Mouse (Mus musculus): Measurements from ENCODE around the gene Lrrc32. TPM values are rescaled to one million over a fixed set of nuclear protein-coding genes. Genes with fewer than 3 reads are reported as not detected.

Gene Lrrc32
- total and polyA plus RNA-seq, 3 experiments = 2.3 to 23.7 (median 5.3) TPM

DNA sequence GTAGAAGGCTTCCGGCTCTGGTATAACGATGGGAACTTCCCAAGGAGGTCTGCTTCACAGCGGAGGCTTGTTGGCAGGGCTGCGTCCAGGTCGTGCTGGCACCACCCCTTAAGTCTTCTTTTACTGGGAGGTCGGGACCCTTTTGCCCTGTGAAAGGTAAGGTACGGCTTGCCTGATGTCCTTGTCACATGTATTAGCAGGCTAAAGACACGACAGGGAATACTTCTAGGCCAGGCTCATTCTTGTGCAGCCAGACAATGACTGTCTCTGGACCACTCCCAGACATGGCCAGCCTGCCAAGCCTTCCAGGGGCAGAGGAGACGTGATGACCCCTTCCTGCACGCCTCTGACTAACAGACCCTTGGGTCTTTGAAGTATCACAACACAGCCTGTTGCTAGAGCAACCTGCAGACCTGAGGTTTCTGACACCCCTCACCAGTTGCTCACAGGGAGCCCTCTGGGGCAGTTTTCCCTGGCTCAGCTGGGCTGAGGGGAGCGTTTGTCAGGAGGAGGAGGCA lies 54.8 kb downstream of the Lrrc32 start:
- Histone ChIP-seq H3K36me3 (replicated peaks in 1 of 2; ENCODE audit: control insufficient read depth in 1 of 2, insufficient read depth in 1 of 2, low read length in 1 of 2) (no peaks in the 10 kb centered on the region), H3K9me3 (replicated peaks; ENCODE audit: low read length) (no peaks in the 10 kb centered on the region), H3K4me3 (replicated peaks in 1 of 3; ENCODE audit: low read depth in 2 of 3, low read length in 2 of 3, poor library complexity in 1 of 3) (no peak overlapping the region), H3K27ac (ENCODE audit: insufficient read depth, low read depth) (no peak overlapping the region), H3K79me2 (replicated peaks; ENCODE audit: control insufficient read depth, extremely low read depth, insufficient read depth, poor library complexity, severe bottlenecking) (no peaks in the 10 kb centered on the region), H3K4me2 (ENCODE audit: insufficient read depth, low read depth, poor library complexity, severe bottlenecking) (no peak overlapping the region), H3K27me3 (replicated peaks) (no peaks in the 10 kb centered on the region), H3K9ac (ENCODE audit: insufficient read depth, low read depth) (no peak overlapping the region), H3K4me1 (ENCODE audit: control insufficient read depth in 1 of 2, insufficient read depth in 2 of 2) (0 out of 4 replicates have a peak, but pooled peaks cover 0 to 7% of the 10 kb centered on the region in 2 experiments)
- DNase-seq (ENCODE audit: extremely low read depth) = no peak
- TF ChIP-seq SIN3A (IDR thresholded peaks at IDR 0.05; ENCODE audit: low read length) (no peak), KAT2A (IDR thresholded peaks at IDR 0.05; ENCODE audit: insufficient replicate concordance, low read length) (no peak), PAX5 (IDR thresholded peaks at IDR 0.05; ENCODE audit: low read length) (no peak), MAZ (IDR thresholded peaks at IDR 0.05; ENCODE audit: low read depth, low read length) (no peak), CHD1 (IDR thresholded peaks at IDR 0.05; ENCODE audit: low read depth, low read length) (no peak), ETS1 (conservative IDR thresholded peaks at IDR 0.05; ENCODE audit: low read depth, low read length) (no peak), CHD2 (IDR thresholded peaks at IDR 0.05; ENCODE audit: low read length) (no peak), ZKSCAN1 (IDR thresholded peaks at IDR 0.05; ENCODE audit: borderline replicate concordance, low read depth, low read length) (no peak)
- dilution Hi-C loops (cut with MboI; ENCODE audit: extremely low pct_ligation_motif_present, extremely low pct_unique_long_range_greater_than_20kb, low sequenced_read_pairs) (no loop called here), in situ Hi-C loops (cut with MboI; ENCODE audit: low pct_ligation_motif_present, low pct_unique_long_range_greater_than_20kb, low sequenced_read_pairs) (no loop called here)

DNA sequence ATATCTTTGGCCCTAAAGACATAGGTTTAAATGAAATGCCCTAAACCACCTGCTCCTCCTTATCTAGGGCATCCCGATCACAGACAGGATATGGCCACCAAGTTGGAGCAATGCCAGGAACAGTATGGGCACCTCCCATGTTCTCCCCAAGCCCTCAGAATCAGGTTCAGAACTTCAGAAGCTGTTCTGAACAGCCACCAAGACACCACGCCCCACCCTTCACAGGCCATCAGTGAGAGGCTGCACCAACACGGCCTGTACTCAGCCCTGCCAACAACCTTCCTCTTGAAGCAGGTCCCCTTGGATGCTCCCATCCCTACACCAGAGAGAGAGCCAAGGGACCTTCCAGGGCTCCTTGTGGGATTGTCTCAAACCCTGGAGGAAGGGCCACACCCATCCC lies 55.5 kb downstream of the Lrrc32 start:
- no peak overlapping the region for H3K4me3 ChIP-seq (replicated peaks in 1 of 3; ENCODE audit: low read depth in 2 of 3, low read length in 2 of 3, poor library complexity in 1 of 3)
- dilution Hi-C loops (cut with MboI; ENCODE audit: extremely low pct_ligation_motif_present, extremely low pct_unique_long_range_greater_than_20kb, low sequenced_read_pairs) = no loop called here
- no peak for DNase-seq (ENCODE audit: extremely low read depth)
- no peak overlapping the region for H3K4me2 ChIP-seq (ENCODE audit: insufficient read depth, low read depth, poor library complexity, severe bottlenecking)
- no peak for TF ChIP-seq GABPA (IDR thresholded peaks at IDR 0.05; ENCODE audit: insufficient replicate concordance, low read depth, low read length)
- TF ChIP-seq TCF12 (IDR thresholded peaks at IDR 0.05; ENCODE audit: low read depth, low read length) = no peak
- no peak for TF ChIP-seq NRF1 (IDR thresholded peaks at IDR 0.05; ENCODE audit: low read depth, low read length)
- TF ChIP-seq MAZ (IDR thresholded peaks at IDR 0.05; ENCODE audit: low read depth, low read length) = no peak
- no peak for TF ChIP-seq CHD1 (IDR thresholded peaks at IDR 0.05; ENCODE audit: low read depth, low read length)
- no peak for TF ChIP-seq MYC (IDR thresholded peaks at IDR 0.05; ENCODE audit: low read depth, low read length)
- no peak for TF ChIP-seq MEF2A (IDR thresholded peaks at IDR 0.05; ENCODE audit: borderline replicate concordance, low read depth, low read length)
- TF ChIP-seq SIN3A (IDR thresholded peaks at IDR 0.05; ENCODE audit: low read length) = no peak
- TF ChIP-seq POLR2AphosphoS2 (IDR thresholded peaks at IDR 0.05; ENCODE audit: low read depth, low read length) = no peak
- TF ChIP-seq USF1 (IDR thresholded peaks at IDR 0.05; ENCODE audit: low read depth, low read length) = no peak
- TF ChIP-seq ZMIZ1 (IDR thresholded peaks at IDR 0.05; ENCODE audit: low read depth, low read length) = no peak
- no peak for TF ChIP-seq CTCF (conservative IDR thresholded peaks at IDR 0.05 in 1 of 2, IDR thresholded peaks at IDR 0.05 in 1 of 2; ENCODE audit: low read depth in 2 of 2, low read length in 2 of 2)
- TF ChIP-seq ZKSCAN1 (IDR thresholded peaks at IDR 0.05; ENCODE audit: borderline replicate concordance, low read depth, low read length) = no peak
- no peak for TF ChIP-seq ELF1 (IDR thresholded peaks at IDR 0.05; ENCODE audit: low read depth, low read length)
- in situ Hi-C loops (cut with MboI; ENCODE audit: low pct_ligation_motif_present, low pct_unique_long_range_greater_than_20kb, low sequenced_read_pairs) = no loop called here
- H3K27ac ChIP-seq (ENCODE audit: insufficient read depth, low read depth) = no peak overlapping the region
- H3K79me2 ChIP-seq (replicated peaks; ENCODE audit: control insufficient read depth, extremely low read depth, insufficient read depth, poor library complexity, severe bottlenecking) = no peaks in the 10 kb centered on the region
- H3K4me1 ChIP-seq (ENCODE audit: control insufficient read depth in 1 of 2, insufficient read depth in 2 of 2) = 0 out of 4 replicates have a peak, but pooled peaks cover 0 to 7% of the 10 kb centered on the region in 2 experiments
- H3K27me3 ChIP-seq (replicated peaks) = no peaks in the 10 kb centered on the region
- no peak overlapping the region for H3K9ac ChIP-seq (ENCODE audit: insufficient read depth, low read depth)
- no peaks in the 10 kb centered on the region for H3K9me3 ChIP-seq (replicated peaks; ENCODE audit: low read length)
- no peaks in the 10 kb centered on the region for H3K36me3 ChIP-seq (replicated peaks in 1 of 2; ENCODE audit: control insufficient read depth in 1 of 2, insufficient read depth in 1 of 2, low read length in 1 of 2)

Measured in CH12.LX (cell line).